Mouse (Mus musculus) liver, adult (tissue): ENCODE results near the gene Rmnd1.

Experiments
- GATA4 ChIP-seq: IDR thresholded peaks from 2 replicates; pipeline ENCODE4 v1.6.1; 2014; ENCODE audit warnings: mild to moderate bottlenecking, low read length; ENCODE audit not compliant: insufficient replicate concordance

Gene Rmnd1

GRCm38 (mm10) chr10:4407191-4407590 lies 25.0 kb downstream of the Rmnd1 start:
- no peak for TF ChIP-seq GATA4

GRCm38 (mm10) chr10:4405511-4405910 lies 26.7 kb downstream of the Rmnd1 start:
- no peak for TF ChIP-seq GATA4

GRCm38 (mm10) chr10:4404895-4405491 lies 27.2 kb downstream of the Rmnd1 start:
- no peak for TF ChIP-seq GATA4

GRCm38 (mm10) chr10:4398058-4398457 lies 34.1 kb downstream of the Rmnd1 start:
- TF ChIP-seq GATA4 = no peak

GRCm38 (mm10) chr10:4395321-4395720 lies 36.9 kb downstream of the Rmnd1 start:
- TF ChIP-seq GATA4 = no peak

GRCm38 (mm10) chr10:4391851-4392250 lies 40.3 kb downstream of the Rmnd1 start:
- no peak for TF ChIP-seq GATA4

GRCm38 (mm10) chr10:4391076-4391475 lies 41.1 kb downstream of the Rmnd1 start:
- no peak for TF ChIP-seq GATA4

GRCm38 (mm10) chr10:4390550-4390949 lies 41.6 kb downstream of the Rmnd1 start:
- no peak for TF ChIP-seq GATA4

- TF ChIP-seq GATA4 = no peak
Observed at GRCm38 (mm10) chr10:4389461-4390112, 42.6 kb downstream of the Rmnd1 start.

GRCm38 (mm10) chr10:4389036-4389435 lies 43.2 kb downstream of the Rmnd1 start:
- TF ChIP-seq GATA4 = no peak

GRCm38 (mm10) chr10:4388384-4388745 lies 43.8 kb downstream of the Rmnd1 start:
- TF ChIP-seq GATA4 = no peak

GRCm38 (mm10) chr10:4387701-4388383 lies 44.3 kb downstream of the Rmnd1 start, which contains the start of gene Zbtb2:
TSS of gene Zbtb2 (minus strand) at chr10:4388108.
- no peak for TF ChIP-seq GATA4

GRCm38 (mm10) chr10:4386609-4387591 lies 45.3 kb downstream of the Rmnd1 start:
- no peak for TF ChIP-seq GATA4

GRCm38 (mm10) chr10:4384244-4384643 lies 47.9 kb downstream of the Rmnd1 start:
- TF ChIP-seq GATA4 = no peak

- no peak for TF ChIP-seq GATA4
Observed at GRCm38 (mm10) chr10:4380748-4381147, 51.4 kb downstream of the Rmnd1 start.
